In the genomic region with DNA sequence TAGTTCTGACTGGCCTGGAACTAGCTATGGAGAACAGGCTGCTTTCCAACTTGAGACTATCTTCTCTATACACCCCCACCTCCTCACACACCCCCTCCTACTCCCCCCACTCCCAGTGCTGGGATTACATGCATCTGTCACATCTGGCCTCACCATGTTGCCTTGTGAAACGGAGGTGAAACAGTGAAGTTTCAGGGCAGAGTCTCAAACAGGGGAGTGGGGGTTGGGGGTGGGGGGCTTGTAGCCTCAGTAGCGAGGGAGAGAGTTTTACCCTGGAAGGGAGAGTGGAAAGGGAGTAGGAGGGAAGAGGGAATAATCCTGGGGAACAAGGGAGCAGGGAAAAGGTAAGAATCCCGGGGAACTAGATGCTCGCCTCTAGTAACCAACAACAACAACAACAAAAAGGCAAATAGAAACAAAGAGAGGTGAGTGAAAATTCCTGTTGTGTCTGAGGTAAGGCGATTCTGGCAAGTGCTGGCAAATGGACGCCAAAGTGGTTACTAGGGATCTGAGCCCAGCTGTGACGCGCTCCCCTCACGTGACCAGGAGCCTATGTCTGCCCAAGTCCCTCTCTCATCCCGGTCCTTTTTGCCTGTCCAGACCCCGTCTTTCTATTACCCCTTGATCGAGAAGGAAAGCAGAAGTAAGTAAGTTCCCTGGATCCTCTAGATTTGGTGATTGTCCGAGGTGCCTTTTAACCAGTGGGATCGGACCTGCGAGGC, we compare ENCODE assay signal across 9 mouse cellular contexts. TPM values are rescaled to one million over a fixed set of nuclear protein-coding genes. Genes with fewer than 3 reads are reported as not detected.
A peak's percentile ranks its signal among the peaks of the same experiment; 100 is the strongest.
DNase-seq lines count a peak whose midpoint lies in the region; ATAC-seq and TF ChIP-seq lines count a peak whose summit lies in the region.
"Had no signal": no experiment of that assay in that cellular context is flagged by ENCODE, and none has a peak within 500 bp of the region (broad histone marks: within the 10 kb centered on the region; RNA-seq: fewer than 3 reads in every experiment).

A gene (plus strand): TSS at position 537 of the 722 bp plus-strand sequence.

- peak within 1 kb of the TSS; percentile 6 for H3K4me3 ChIP-seq in C2C12 (ENCODE audit: insufficient read depth, poor library complexity, severe bottlenecking)
- H3K4me3 ChIP-seq in forebrain, embryonic 10.5 days, result peak within 1 kb of the TSS; percentile 60
- H3K4me3 ChIP-seq in heart, embryonic 13.5 days, result peak within 1 kb of the TSS; percentile 64
- peak within 1 kb of the TSS; percentile 54 for H3K4me3 ChIP-seq in liver, embryonic 12.5 days

- no peaks in the 10 kb centered on the region for H3K79me2 ChIP-seq in C2C12 (ENCODE audit: control insufficient read depth, insufficient read depth)

- peak within 1 kb of the TSS; percentile 90 for H3K27ac ChIP-seq in forebrain, embryonic 10.5 days
- peak within 1 kb of the TSS; percentile 83 for H3K27ac ChIP-seq in heart, embryonic 13.5 days (replicated peaks)
- H3K27ac ChIP-seq in liver, embryonic 12.5 days, result no peak within 1 kb of the TSS

- no peak for TF ChIP-seq CTCF in C2C12 (IDR thresholded peaks at IDR 0.05; ENCODE audit: control insufficient read depth, insufficient read depth, insufficient read length)

- peak; percentile 57 for DNase-seq in brain, embryonic 18.5 days (ENCODE audit: low read depth, low spot score)
- peak; percentile 61 for DNase-seq in forebrain, embryonic 10.5 days (ENCODE audit: extremely low spot score, low spot score)
- peak; percentile 71 for DNase-seq in kidney, postnatal 14 days
- peak; percentile 6 for DNase-seq in naive thymus-derived CD4-positive, alpha-beta T cell, adult 2 months (ENCODE audit: low read depth)
- peak; percentile 76 for DNase-seq in testis, postnatal 10 days (ENCODE audit: low spot score)

- H3K79me3 ChIP-seq in C2C12 (ENCODE audit: low read depth), result no peaks in the 10 kb centered on the region

- no peak within 1 kb of the TSS for H3ac ChIP-seq in C2C12 (ENCODE audit: control insufficient read depth, insufficient read length, low read depth)

- H3K4me1 ChIP-seq in forebrain, embryonic 10.5 days, result peaks cover 10% of the 10 kb centered on the region
- H3K4me1 ChIP-seq in heart, embryonic 13.5 days, result 0 out of 2 replicates have a peak, but pooled peaks cover 3% of the 10 kb centered on the region
- H3K4me1 ChIP-seq in liver, embryonic 12.5 days, result no peaks in the 10 kb centered on the region

- no peaks in the 10 kb centered on the region for H3K9me3 ChIP-seq in forebrain, embryonic 10.5 days
- no peaks in the 10 kb centered on the region for H3K9me3 ChIP-seq in heart, embryonic 13.5 days
- no peaks in the 10 kb centered on the region for H3K9me3 ChIP-seq in liver, embryonic 12.5 days (replicated peaks)

- H3K27me3 ChIP-seq in C2C12 (ENCODE audit: control insufficient read depth, insufficient read depth, insufficient read length), result no peaks in the 10 kb centered on the region
- peaks cover 40% of the 10 kb centered on the region for H3K27me3 ChIP-seq in forebrain, embryonic 10.5 days (ENCODE audit: poor library complexity, severe bottlenecking)
- 0 out of 2 replicates have a peak, but pooled peaks cover 3% of the 10 kb centered on the region for H3K27me3 ChIP-seq in heart, embryonic 13.5 days (replicated peaks)
- H3K27me3 ChIP-seq in liver, embryonic 12.5 days (replicated peaks), result no peaks in the 10 kb centered on the region

- H3K9ac ChIP-seq in heart, embryonic 13.5 days, result peak within 1 kb of the TSS; percentile 84
- peak within 1 kb of the TSS; percentile 41; the same call in 1 of the 2 replicates for H3K9ac ChIP-seq in liver, embryonic 12.5 days

- 12% methylated on average over 15 of the region's 15 CpGs for WGBS in forebrain, embryonic 10.5 days
- WGBS in heart, embryonic 13.5 days, result 20% methylated on average over 15 of the region's 15 CpGs
- 11% methylated on average over 15 of the region's 15 CpGs for WGBS in liver, embryonic 12.5 days (ENCODE audit: insufficient replicate concordance)

- ATAC-seq in heart, embryonic 13.5 days (ENCODE audit: extremely low read depth, insufficient number of reproducible peaks, low FRiP score, low TSS enrichment), result peak; percentile 74
- peak; percentile 52; the same call in 1 of the 2 replicates for ATAC-seq in liver, embryonic 12.5 days
- ATAC-seq: Patski had no signal

- no peaks in the 10 kb centered on the region for H3K36me3 ChIP-seq in C2C12 (ENCODE audit: control insufficient read depth, insufficient read depth)
- no peaks in the 10 kb centered on the region for H3K36me3 ChIP-seq in forebrain, embryonic 10.5 days (replicated peaks)
- no peaks in the 10 kb centered on the region for H3K36me3 ChIP-seq in heart, embryonic 13.5 days
- H3K36me3 ChIP-seq in liver, embryonic 12.5 days, result no peaks in the 10 kb centered on the region

- peak within 1 kb of the TSS; percentile 71 for H3K4me2 ChIP-seq in heart, embryonic 13.5 days
- H3K4me2 ChIP-seq in liver, embryonic 12.5 days, result peak within 1 kb of the TSS; percentile 65

TF ChIP-seq in C2C12, 6 proteins besides CTCF, POLR2A, EP300 and RAD21:
- TF ChIP-seq USF1 (IDR thresholded peaks at IDR 0.05; ENCODE audit: low read depth) (peak; percentile 92), MAX (IDR thresholded peaks at IDR 0.05) (no peak), CEBPB (IDR thresholded peaks at IDR 0.05; ENCODE audit: low read depth) (no peak)

RNA-seq across cellular contexts. Expression of the gene that starts here (rescaled TPM):
- 0.42 TPM for polyA plus RNA-seq in C2C12 (2012; fragmentation: generic; extraction: Trizol)
- polyA plus RNA-seq in forebrain, embryonic 10.5 days (2016; fragmentation: Nextera tagmentation; extraction: Ambion mirVana), result 7.0 and 7.7 TPM in 2 replicates
- 9.6 and 10.0 TPM in 2 replicates for polyA plus RNA-seq in heart, embryonic 13.5 days (2015; fragmentation: Nextera tagmentation; extraction: Ambion mirVana)
- polyA plus RNA-seq in liver, embryonic 12.5 days (2016; fragmentation: Nextera tagmentation; extraction: Ambion mirVana), result 1.0 and 1.4 TPM in 2 replicates
- polyA plus RNA-seq: Patski had no signal

Comparison
In these comparisons a context has a peak if more than half of its experiments do, and no peak if none do; other contexts are left out.
1. H3K4me3 ChIP-seq: peak in every context shown above with its lines; median percentile 64 in heart, embryonic 13.5 days; 60 in forebrain, embryonic 10.5 days; 54 in liver, embryonic 12.5 days; 6 in C2C12.
2. DNase-seq: peak in every context shown above with its lines; median percentile 76 in testis, postnatal 10 days; 71 in kidney, postnatal 14 days; 61 in forebrain, embryonic 10.5 days; 57 in brain, embryonic 18.5 days; 6 in naive thymus-derived CD4-positive, alpha-beta T cell, adult 2 months.